Mouse (Mus musculus): ENCODE measurements around the gene Serpinb7. TPM values are rescaled to one million over a fixed set of nuclear protein-coding genes. Genes with fewer than 3 reads are reported as not detected.

The Serpinb7 gene
- not detected in 2 replicates for polyA plus RNA-seq (2014; fragmentation: Nextera tagmentation; extraction: Ambion mirVana)

GRCm38 (mm10) chr1:107399355-107399754, at the start of gene Serpinb7:
Gene Serpinb7, plus strand, starts transcription at chr1:107399655.
- no peak within 1 kb of the TSS for H3K4me3 ChIP-seq (ENCODE audit: low read depth, low read length)
- 84% methylated on average over 3 of the region's 3 CpGs for WGBS
- no peak for ATAC-seq (replicated peaks; ENCODE audit: insufficient number of reproducible peaks, low FRiP score, low TSS enrichment, low read depth)
- no peaks in the 10 kb centered on the region for H3K4me1 ChIP-seq (ENCODE audit: control insufficient read depth, insufficient read depth, low read length)
- no peak within 1 kb of the TSS for H3K9ac ChIP-seq (replicated peaks; ENCODE audit: low read length)
- H3K27ac ChIP-seq (replicated peaks; ENCODE audit: low read depth, low read length), result no peak within 1 kb of the TSS
- no peaks in the 10 kb centered on the region for H3K36me3 ChIP-seq (replicated peaks; ENCODE audit: control insufficient read depth, insufficient read depth, low read depth, low read length)
- H3K27me3 ChIP-seq (ENCODE audit: control insufficient read depth, insufficient read depth, low read length), result no peaks in the 10 kb centered on the region
- no peaks in the 10 kb centered on the region for H3K9me3 ChIP-seq (replicated peaks; ENCODE audit: control insufficient read depth, low read length)
- DNase-seq (ENCODE audit: low spot score), result no peak
- no peak within 1 kb of the TSS for H3K4me2 ChIP-seq (ENCODE audit: low read depth, low read length)

GRCm38 (mm10) chr1:107350392-107350791, 49.1 kb upstream of the Serpinb7 start:
- no peak for DNase-seq (ENCODE audit: low spot score)
- Histone ChIP-seq H3K4me1 (ENCODE audit: control insufficient read depth, insufficient read depth, low read length) (no peaks in the 10 kb centered on the region), H3K27ac (replicated peaks; ENCODE audit: low read depth, low read length) (no peak overlapping the region), H3K4me2 (ENCODE audit: low read depth, low read length) (no peak overlapping the region), H3K9ac (replicated peaks; ENCODE audit: low read length) (no peak overlapping the region), H3K36me3 (replicated peaks; ENCODE audit: control insufficient read depth, insufficient read depth, low read depth, low read length) (no peaks in the 10 kb centered on the region), H3K4me3 (ENCODE audit: low read depth, low read length) (no peak overlapping the region), H3K9me3 (replicated peaks; ENCODE audit: control insufficient read depth, low read length) (no peaks in the 10 kb centered on the region), H3K27me3 (ENCODE audit: control insufficient read depth, insufficient read depth, low read length) (no peaks in the 10 kb centered on the region)
- WGBS, result 43% methylated on average over 3 of the region's 3 CpGs
- no peak for ATAC-seq (replicated peaks; ENCODE audit: insufficient number of reproducible peaks, low FRiP score, low TSS enrichment, low read depth)

GRCm38 (mm10) chr1:107351115-107351514, 48.3 kb upstream of the Serpinb7 start:
- DNase-seq (ENCODE audit: low spot score) (no peak), ATAC-seq (replicated peaks; ENCODE audit: insufficient number of reproducible peaks, low FRiP score, low TSS enrichment, low read depth) (no peak)
- no peaks in the 10 kb centered on the region for H3K9me3 ChIP-seq (replicated peaks; ENCODE audit: control insufficient read depth, low read length)
- H3K27me3 ChIP-seq (ENCODE audit: control insufficient read depth, insufficient read depth, low read length), result no peaks in the 10 kb centered on the region
- H3K4me3 ChIP-seq (ENCODE audit: low read depth, low read length), result no peak overlapping the region
- no peak overlapping the region for H3K9ac ChIP-seq (replicated peaks; ENCODE audit: low read length)
- 75% methylated on average over 2 of the region's 2 CpGs for WGBS
- H3K4me1 ChIP-seq (ENCODE audit: control insufficient read depth, insufficient read depth, low read length), result no peaks in the 10 kb centered on the region
- no peak overlapping the region for H3K4me2 ChIP-seq (ENCODE audit: low read depth, low read length)
- H3K27ac ChIP-seq (replicated peaks; ENCODE audit: low read depth, low read length), result no peak overlapping the region
- H3K36me3 ChIP-seq (replicated peaks; ENCODE audit: control insufficient read depth, insufficient read depth, low read depth, low read length), result no peaks in the 10 kb centered on the region

GRCm38 (mm10) chr1:107353046-107353445, 46.4 kb upstream of the Serpinb7 start:
- Histone ChIP-seq H3K27ac (replicated peaks; ENCODE audit: low read depth, low read length) (no peak overlapping the region), H3K4me2 (ENCODE audit: low read depth, low read length) (no peak overlapping the region), H3K9ac (replicated peaks; ENCODE audit: low read length) (no peak overlapping the region), H3K9me3 (replicated peaks; ENCODE audit: control insufficient read depth, low read length) (no peaks in the 10 kb centered on the region), H3K27me3 (ENCODE audit: control insufficient read depth, insufficient read depth, low read length) (no peaks in the 10 kb centered on the region), H3K36me3 (replicated peaks; ENCODE audit: control insufficient read depth, insufficient read depth, low read depth, low read length) (no peaks in the 10 kb centered on the region), H3K4me3 (ENCODE audit: low read depth, low read length) (no peak overlapping the region), H3K4me1 (ENCODE audit: control insufficient read depth, insufficient read depth, low read length) (no peaks in the 10 kb centered on the region)
- no peak for ATAC-seq (replicated peaks; ENCODE audit: insufficient number of reproducible peaks, low FRiP score, low TSS enrichment, low read depth)
- 40% methylated on average over 3 of the region's 3 CpGs for WGBS
- DNase-seq (ENCODE audit: low spot score), result peak; percentile 11

GRCm38 (mm10) chr1:107360898-107361297, 38.6 kb upstream of the Serpinb7 start, which contains the start of gene Serpinb11:
Gene Serpinb11, plus strand, starts transcription at chr1:107361198.
- Histone ChIP-seq H3K4me2 (ENCODE audit: low read depth, low read length) (no peak within 1 kb of the TSS), H3K27ac (replicated peaks; ENCODE audit: low read depth, low read length) (no peak within 1 kb of the TSS), H3K36me3 (replicated peaks; ENCODE audit: control insufficient read depth, insufficient read depth, low read depth, low read length) (no peaks in the 10 kb centered on the region), H3K4me3 (ENCODE audit: low read depth, low read length) (no peak within 1 kb of the TSS), H3K9me3 (replicated peaks; ENCODE audit: control insufficient read depth, low read length) (no peaks in the 10 kb centered on the region), H3K4me1 (ENCODE audit: control insufficient read depth, insufficient read depth, low read length) (no peaks in the 10 kb centered on the region), H3K9ac (replicated peaks; ENCODE audit: low read length) (no peak within 1 kb of the TSS), H3K27me3 (ENCODE audit: control insufficient read depth, insufficient read depth, low read length) (no peaks in the 10 kb centered on the region)
- ATAC-seq (replicated peaks; ENCODE audit: insufficient number of reproducible peaks, low FRiP score, low TSS enrichment, low read depth) (no peak), DNase-seq (ENCODE audit: low spot score) (no peak)
- 51% methylated on average over 1 of the region's 1 CpGs for WGBS

- H3K4me2 ChIP-seq (ENCODE audit: low read depth, low read length), result no peak overlapping the region
- no peak overlapping the region for H3K27ac ChIP-seq (replicated peaks; ENCODE audit: low read depth, low read length)
- no peak overlapping the region for H3K9ac ChIP-seq (replicated peaks; ENCODE audit: low read length)
- ATAC-seq (replicated peaks; ENCODE audit: insufficient number of reproducible peaks, low FRiP score, low TSS enrichment, low read depth) (no peak), DNase-seq (ENCODE audit: low spot score) (peak; percentile 31)
- H3K4me1 ChIP-seq (ENCODE audit: control insufficient read depth, insufficient read depth, low read length), result no peaks in the 10 kb centered on the region
- WGBS, result 34% methylated on average over 7 of the region's 7 CpGs
- no peak overlapping the region for H3K4me3 ChIP-seq (ENCODE audit: low read depth, low read length)
- no peaks in the 10 kb centered on the region for H3K9me3 ChIP-seq (replicated peaks; ENCODE audit: control insufficient read depth, low read length)
- no peaks in the 10 kb centered on the region for H3K27me3 ChIP-seq (ENCODE audit: control insufficient read depth, insufficient read depth, low read length)
- H3K36me3 ChIP-seq (replicated peaks; ENCODE audit: control insufficient read depth, insufficient read depth, low read depth, low read length), result no peaks in the 10 kb centered on the region
These were observed 33.5 kb upstream of the Serpinb7 start for GRCm38 (mm10) chr1:107365973-107366372.

GRCm38 (mm10) chr1:107368944-107369343, 30.5 kb upstream of the Serpinb7 start:
- H3K27ac ChIP-seq (replicated peaks; ENCODE audit: low read depth, low read length), result no peak overlapping the region
- no peaks in the 10 kb centered on the region for H3K36me3 ChIP-seq (replicated peaks; ENCODE audit: control insufficient read depth, insufficient read depth, low read depth, low read length)
- no peaks in the 10 kb centered on the region for H3K4me1 ChIP-seq (ENCODE audit: control insufficient read depth, insufficient read depth, low read length)
- H3K4me2 ChIP-seq (ENCODE audit: low read depth, low read length), result no peak overlapping the region
- ATAC-seq (replicated peaks; ENCODE audit: insufficient number of reproducible peaks, low FRiP score, low TSS enrichment, low read depth) (0 out of 2 replicates have a peak, but pooled peaks have one; percentile 34), DNase-seq (ENCODE audit: low spot score) (peak; percentile 14)
- H3K9me3 ChIP-seq (replicated peaks; ENCODE audit: control insufficient read depth, low read length), result no peaks in the 10 kb centered on the region
- H3K9ac ChIP-seq (replicated peaks; ENCODE audit: low read length), result no peak overlapping the region
- H3K27me3 ChIP-seq (ENCODE audit: control insufficient read depth, insufficient read depth, low read length), result no peaks in the 10 kb centered on the region
- WGBS, result 84% methylated on average over 2 of the region's 2 CpGs
- H3K4me3 ChIP-seq (ENCODE audit: low read depth, low read length), result no peak overlapping the region

GRCm38 (mm10) chr1:107376952-107377351, 22.5 kb upstream of the Serpinb7 start:
- DNase-seq (ENCODE audit: low spot score) (no peak), ATAC-seq (replicated peaks; ENCODE audit: insufficient number of reproducible peaks, low FRiP score, low TSS enrichment, low read depth) (no peak)
- Histone ChIP-seq H3K27me3 (ENCODE audit: control insufficient read depth, insufficient read depth, low read length) (no peaks in the 10 kb centered on the region), H3K9me3 (replicated peaks; ENCODE audit: control insufficient read depth, low read length) (no peaks in the 10 kb centered on the region), H3K4me2 (ENCODE audit: low read depth, low read length) (no peak overlapping the region), H3K27ac (replicated peaks; ENCODE audit: low read depth, low read length) (no peak overlapping the region), H3K4me1 (ENCODE audit: control insufficient read depth, insufficient read depth, low read length) (no peaks in the 10 kb centered on the region), H3K4me3 (ENCODE audit: low read depth, low read length) (no peak overlapping the region), H3K36me3 (replicated peaks; ENCODE audit: control insufficient read depth, insufficient read depth, low read depth, low read length) (no peaks in the 10 kb centered on the region), H3K9ac (replicated peaks; ENCODE audit: low read length) (no peak overlapping the region)
- 74% methylated on average over 4 of the region's 4 CpGs for WGBS
